18 mouse cellular contexts compared by ENCODE assay signal in the genomic region with DNA sequence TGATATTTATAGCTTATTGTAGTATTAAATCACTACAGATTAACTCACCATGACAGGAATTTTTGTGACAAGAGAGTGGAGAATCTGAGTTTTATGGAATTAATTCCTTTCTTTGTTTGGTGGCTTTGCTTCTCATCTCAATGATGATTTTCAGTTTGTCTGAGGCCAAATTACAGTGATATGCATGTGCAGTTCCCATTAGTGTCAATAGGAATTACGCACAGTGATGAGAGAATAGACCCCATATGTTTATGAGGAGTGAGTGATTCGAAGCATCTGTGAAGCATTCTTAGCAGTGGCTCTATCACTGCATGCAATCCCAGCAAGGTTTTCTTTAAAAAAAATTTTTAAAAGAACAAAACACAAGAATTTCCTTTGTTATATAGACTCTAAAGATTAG.
DNase-seq lines count a peak whose midpoint lies in the region; ATAC-seq and TF ChIP-seq lines count a peak whose summit lies in the region.
"Had no signal": no experiment of that assay in that cellular context is flagged by ENCODE, and none has a peak within 500 bp of the region (broad histone marks: within the 10 kb centered on the region; RNA-seq: fewer than 3 reads in every experiment).

No protein-coding gene starts in this region.

- no peak for DNase-seq in lung, adult 18-20 months
- DNase-seq in midbrain, postnatal 0 days (ENCODE audit: low spot score), result peak; percentile 58
- DNase-seq in midbrain, embryonic 10.5 days (ENCODE audit: low spot score), result no peak
- DNase-seq in right cerebral cortex, adult 18-20 months, result no peak
- DNase-seq: adrenal gland, adult 8-10 months; adrenal gland, postnatal 36 days; cerebellum, adult 11 months; cerebellum, adult 8-10 months; embryo, embryonic 11 days; gastrocnemius, adult 2 months; gastrocnemius, postnatal 25 days had no signal

- H3K27me3 ChIP-seq in forebrain, embryonic 16.5 days (replicated peaks; ENCODE audit: control insufficient read depth, insufficient read depth, low read length), result no peaks in the 10 kb centered on the region
- H3K27me3 ChIP-seq in forebrain, embryonic 12.5 days, result no peaks in the 10 kb centered on the region
- H3K27me3 ChIP-seq in lung, embryonic 16.5 days (ENCODE audit: control insufficient read depth, insufficient read depth, low read depth, low read length), result no peaks in the 10 kb centered on the region
- H3K27me3 ChIP-seq in midbrain, postnatal 0 days (ENCODE audit: insufficient read depth, low read length), result no peaks in the 10 kb centered on the region
- H3K27me3 ChIP-seq in midbrain, embryonic 10.5 days (ENCODE audit: low read depth, poor library complexity, severe bottlenecking), result no peaks in the 10 kb centered on the region
- H3K27me3 ChIP-seq: embryonic facial prominence, embryonic 12.5 days; heart, embryonic 12.5 days; intestine, embryonic 15.5 days had no signal

- H3K4me1 ChIP-seq in forebrain, embryonic 16.5 days (replicated peaks; ENCODE audit: control insufficient read depth, insufficient read depth, low read length), result peaks cover 4% of the 10 kb centered on the region
- H3K4me1 ChIP-seq in forebrain, embryonic 12.5 days, result peaks cover 3% of the 10 kb centered on the region; the same call in 1 of the 2 replicates
- H3K4me1 ChIP-seq in lung, embryonic 16.5 days (replicated peaks; ENCODE audit: control insufficient read depth, insufficient read depth, low read length), result no peaks in the 10 kb centered on the region
- H3K4me1 ChIP-seq in midbrain, postnatal 0 days (ENCODE audit: insufficient read depth, low read length), result no peaks in the 10 kb centered on the region
- no peaks in the 10 kb centered on the region for H3K4me1 ChIP-seq in midbrain, embryonic 10.5 days
- H3K4me1 ChIP-seq: embryonic facial prominence, embryonic 12.5 days; heart, embryonic 12.5 days; hindbrain, embryonic 10.5 days; intestine, embryonic 15.5 days had no signal

- H3K4me3 ChIP-seq in forebrain, embryonic 16.5 days (replicated peaks; ENCODE audit: low read length), result no peak overlapping the region
- H3K4me3 ChIP-seq in forebrain, embryonic 12.5 days (replicated peaks), result no peak overlapping the region
- H3K4me3 ChIP-seq in lung, embryonic 16.5 days (ENCODE audit: low read length), result no peak overlapping the region
- H3K4me3 ChIP-seq in midbrain, postnatal 0 days (ENCODE audit: low read depth, low read length), result no peak overlapping the region
- no peak overlapping the region for H3K4me3 ChIP-seq in midbrain, embryonic 10.5 days
- H3K4me3 ChIP-seq: embryonic facial prominence, embryonic 12.5 days; gastrocnemius, adult 2 months; heart, embryonic 12.5 days; hindbrain, embryonic 10.5 days; intestine, embryonic 15.5 days had no signal

- no peaks in the 10 kb centered on the region for H3K9me3 ChIP-seq in forebrain, embryonic 16.5 days (ENCODE audit: control insufficient read depth, low read length)
- no peaks in the 10 kb centered on the region for H3K9me3 ChIP-seq in forebrain, embryonic 12.5 days
- H3K9me3 ChIP-seq in lung, embryonic 16.5 days (ENCODE audit: control insufficient read depth, low read length), result no peaks in the 10 kb centered on the region
- no peaks in the 10 kb centered on the region for H3K9me3 ChIP-seq in midbrain, postnatal 0 days (ENCODE audit: low read length)
- no peaks in the 10 kb centered on the region for H3K9me3 ChIP-seq in midbrain, embryonic 10.5 days (replicated peaks)
- H3K9me3 ChIP-seq: embryonic facial prominence, embryonic 12.5 days; heart, embryonic 12.5 days; hindbrain, embryonic 10.5 days; intestine, embryonic 15.5 days had no signal

- H3K4me2 ChIP-seq in forebrain, embryonic 16.5 days (ENCODE audit: low read length), result no peak overlapping the region
- no peak overlapping the region for H3K4me2 ChIP-seq in forebrain, embryonic 12.5 days
- no peak overlapping the region for H3K4me2 ChIP-seq in lung, embryonic 16.5 days (ENCODE audit: low read depth, low read length)
- no peak overlapping the region for H3K4me2 ChIP-seq in midbrain, postnatal 0 days (ENCODE audit: low read depth, low read length, poor library complexity, severe bottlenecking)
- H3K4me2 ChIP-seq: embryonic facial prominence, embryonic 12.5 days; heart, embryonic 12.5 days; intestine, embryonic 15.5 days had no signal

- no peak overlapping the region for H3K27ac ChIP-seq in forebrain, embryonic 16.5 days (ENCODE audit: low read length)
- no peak overlapping the region for H3K27ac ChIP-seq in forebrain, embryonic 12.5 days
- H3K27ac ChIP-seq in lung, embryonic 16.5 days (ENCODE audit: low read length), result no peak overlapping the region
- H3K27ac ChIP-seq in midbrain, postnatal 0 days (ENCODE audit: low read depth, low read length), result no peak overlapping the region
- no peak overlapping the region for H3K27ac ChIP-seq in midbrain, embryonic 10.5 days (replicated peaks)
- H3K27ac ChIP-seq: embryonic facial prominence, embryonic 12.5 days; gastrocnemius, adult 2 months; hindbrain, embryonic 10.5 days; intestine, embryonic 15.5 days had no signal

- no peak for TF ChIP-seq CTCF in midbrain, postnatal 0 days (IDR thresholded peaks at IDR 0.05)

- 40% methylated on average over 2 of the region's 2 CpGs for WGBS in forebrain, embryonic 16.5 days
- 66% methylated on average over 2 of the region's 2 CpGs for WGBS in forebrain, embryonic 12.5 days
- WGBS in lung, embryonic 16.5 days, result 48% methylated on average over 2 of the region's 2 CpGs
- 65% methylated on average over 2 of the region's 2 CpGs for WGBS in midbrain, postnatal 0 days
- WGBS in midbrain, embryonic 10.5 days, result 90% methylated on average over 2 of the region's 2 CpGs

- ATAC-seq in forebrain, embryonic 16.5 days, result peak; percentile 63; the same call in 1 of the 2 replicates
- no peak for ATAC-seq in forebrain, embryonic 12.5 days (ENCODE audit: low FRiP score)
- ATAC-seq in lung, embryonic 16.5 days (ENCODE audit: low read depth), result peak; percentile 76
- no peak for ATAC-seq in midbrain, postnatal 0 days (ENCODE audit: low FRiP score)
- ATAC-seq: intestine, embryonic 15.5 days had no signal

- no peak overlapping the region for H3K9ac ChIP-seq in forebrain, embryonic 16.5 days (replicated peaks; ENCODE audit: low read depth, low read length)
- no peak overlapping the region for H3K9ac ChIP-seq in forebrain, embryonic 12.5 days
- H3K9ac ChIP-seq in lung, embryonic 16.5 days (ENCODE audit: low read length), result no peak overlapping the region
- H3K9ac ChIP-seq in midbrain, postnatal 0 days (replicated peaks; ENCODE audit: low read length, poor library complexity, severe bottlenecking), result no peak overlapping the region
- H3K9ac ChIP-seq: embryonic facial prominence, embryonic 12.5 days; heart, embryonic 12.5 days; intestine, embryonic 15.5 days had no signal

- no peaks in the 10 kb centered on the region for H3K36me3 ChIP-seq in forebrain, embryonic 16.5 days (ENCODE audit: control insufficient read depth, insufficient read depth)
- no peaks in the 10 kb centered on the region for H3K36me3 ChIP-seq in forebrain, embryonic 12.5 days (replicated peaks)
- H3K36me3 ChIP-seq in lung, embryonic 16.5 days (ENCODE audit: control insufficient read depth, insufficient read depth, low read length), result no peaks in the 10 kb centered on the region
- H3K36me3 ChIP-seq in midbrain, postnatal 0 days (ENCODE audit: insufficient read depth, low read length), result no peaks in the 10 kb centered on the region
- H3K36me3 ChIP-seq in midbrain, embryonic 10.5 days, result no peaks in the 10 kb centered on the region
- H3K36me3 ChIP-seq: embryonic facial prominence, embryonic 12.5 days; heart, embryonic 12.5 days; hindbrain, embryonic 10.5 days; intestine, embryonic 15.5 days had no signal

Comparison
In these comparisons a context has a peak if more than half of its experiments do, and no peak if none do; other contexts are left out.
1. ATAC-seq: peak in forebrain, embryonic 16.5 days (single experiment) and lung, embryonic 16.5 days (single experiment); none in forebrain, embryonic 12.5 days (single experiment) and midbrain, postnatal 0 days (single experiment).